Mouse (Mus musculus) stomach, postnatal 0 days (tissue): Measurements from ENCODE around the gene Bcar3. TPM values are rescaled to one million over a fixed set of nuclear protein-coding genes. Genes with fewer than 3 reads are reported as not detected.

Experiments
- ATAC-seq: fragments of 200-750 bp; cut with Nextera tagmentation; 2 replicates; pipeline ENCODE4 v1.8.0; 2017; ENCODE audit not compliant: low FRiP score, low TSS enrichment
- DNase-seq: peaks from one replicate; pipeline ENCODE4 v3.0.0-alpha.2; 2016; ENCODE audit warnings: low spot score
- H3K27ac ChIP-seq: fragments of 300-500 bp; sonication (generic); replicated peaks from 2 replicates; pipeline ENCODE4 v1.5.1; 2014; ENCODE audit warnings: mild to moderate bottlenecking, control low read depth
- H3K27me3 ChIP-seq: fragments of 300-500 bp; sonication (generic); 2 replicates; pipeline ENCODE4 v1.6.1; 2014; ENCODE audit warnings: low read length; ENCODE audit not compliant: control insufficient read depth, insufficient read depth
- H3K36me3 ChIP-seq: fragments of 300-500 bp; sonication (generic); 2 replicates; pipeline ENCODE4 v1.6.1; 2014; ENCODE audit warnings: low read length, mixed read lengths; ENCODE audit not compliant: control insufficient read depth, insufficient read depth
- H3K4me1 ChIP-seq: fragments of 300-500 bp; sonication (generic); replicated peaks from 2 replicates; pipeline ENCODE4 v1.6.1; 2014; ENCODE audit warnings: antibody characterized with exemption; ENCODE audit not compliant: control insufficient read depth, insufficient read depth
- H3K4me2 ChIP-seq: fragments of 300-500 bp; sonication (generic); replicated peaks from 2 replicates; pipeline ENCODE4 v1.6.1; 2014; ENCODE audit warnings: low read depth, mild to moderate bottlenecking, control low read depth, moderate library complexity
- H3K4me3 ChIP-seq: fragments of 300-500 bp; sonication (generic); 2 replicates; pipeline ENCODE4 v1.5.1; 2014; ENCODE audit warnings: low read depth, low read length, control low read depth
- H3K9ac ChIP-seq: fragments of 300-500 bp; sonication (generic); 2 replicates; pipeline ENCODE4 v1.6.1; 2014; ENCODE audit warnings: mild to moderate bottlenecking, low read length, control low read depth, mixed read lengths
- H3K9me3 ChIP-seq: fragments of 300-500 bp; sonication (generic); 2 replicates; pipeline ENCODE4 v1.6.1; 2016; ENCODE audit warnings: low read length; ENCODE audit not compliant: control insufficient read depth
- CTCF ChIP-seq: IDR thresholded peaks from 2 replicates; pipeline ENCODE4 v1.5.1; 2016; ENCODE audit warnings: antibody characterized with exemption, low read depth, mild to moderate bottlenecking, moderate library complexity
- EP300 ChIP-seq: optimal IDR thresholded peaks from 2 replicates; pipeline ENCODE3; 2016; ENCODE audit warnings: antibody characterized with exemption
- WGBS: fragments of 180-500 bp; shearing (Covaris S2); extraction: QIAGEN DNeasy Blood & Tissue Kit; methylation state at CpG from one replicate; pipeline ENCODE4 v1.1.7; 2014; 5-methylcytosine and 5-hydroxymethylcytosine counted together
- polyA plus RNA-seq: library from polyadenylated mRNA; unstranded; fragments of >200 nt; fragmentation: Nextera tagmentation; extraction: Ambion mirVana; gene quantifications from 2 replicates; pipeline ENCODE4 v1.2.1, GENCODE M21; 2015

Bcar3 gene
- polyA plus RNA-seq = 12.1 and 12.6 TPM in 2 replicates

DNA sequence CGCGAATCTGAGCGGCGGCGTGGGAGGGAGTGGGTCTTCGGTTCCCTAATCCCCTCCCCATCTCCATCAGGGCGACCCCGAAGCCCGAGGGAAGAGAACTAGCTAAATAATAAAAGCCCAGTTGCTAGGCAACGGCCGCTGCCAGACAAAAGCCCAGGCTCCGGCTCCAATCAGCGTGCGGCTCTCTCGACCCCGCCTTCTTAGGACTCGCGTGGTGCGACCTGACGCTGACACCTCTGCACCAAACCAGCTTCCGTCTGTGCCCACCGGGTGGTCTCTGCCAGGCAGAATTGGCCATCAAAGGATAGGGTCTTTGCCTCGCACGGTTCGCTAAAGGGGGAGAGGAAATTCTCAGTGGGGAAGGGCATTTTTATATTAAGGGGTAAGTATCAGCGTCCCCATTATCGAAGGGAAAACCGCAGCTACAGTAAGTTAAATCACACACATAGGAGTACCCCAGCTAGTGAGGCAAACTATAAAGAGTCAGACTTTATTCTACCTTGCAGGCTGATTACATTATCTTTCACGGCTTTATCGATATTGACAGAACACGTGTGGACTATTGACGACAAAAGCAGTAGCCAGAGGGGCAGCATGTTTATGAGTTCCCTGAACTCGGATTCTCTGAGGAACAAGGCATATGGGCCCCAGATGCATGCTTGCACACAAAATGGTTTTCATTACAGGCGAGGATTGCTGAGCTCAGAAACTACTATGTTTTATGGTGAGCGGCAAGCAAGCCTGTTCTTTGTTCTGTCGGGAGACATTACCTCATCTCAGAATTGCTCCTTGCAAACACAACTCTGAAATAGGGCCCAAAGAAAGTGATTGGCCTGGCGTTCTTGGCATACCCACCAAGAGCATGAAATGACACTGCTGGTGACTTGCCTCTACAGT is at the start of gene Bcar3:
Bcar3 (plus strand) TSS at position 183 of the 897 bp plus-strand sequence.
- H3K9ac ChIP-seq = peak within 1 kb of the TSS; percentile 92
- DNase-seq (peak; percentile 90), ATAC-seq (peak; percentile 41; the same call in 1 of the 2 replicates)
- WGBS = 6% methylated on average over 36 of the region's 37 CpGs
- H3K4me3 ChIP-seq = peak within 1 kb of the TSS; percentile 90
- no peak for TF ChIP-seq CTCF
- no peak for TF ChIP-seq EP300
- H3K27ac ChIP-seq = peak within 1 kb of the TSS; percentile 97
- H3K36me3 ChIP-seq = no peaks in the 10 kb centered on the region
- H3K4me1 ChIP-seq = no peaks in the 10 kb centered on the region; the same call in 1 of the 2 replicates
- H3K27me3 ChIP-seq = no peaks in the 10 kb centered on the region
- peak within 1 kb of the TSS; percentile 71 for H3K4me2 ChIP-seq
- no peaks in the 10 kb centered on the region for H3K9me3 ChIP-seq

GRCm38 (mm10) chr3:122244759-122245158 is 49.2 kb upstream of the Bcar3 start:
- no peak for ATAC-seq
- WGBS = 43% methylated on average over 6 of the region's 6 CpGs
- H3K27me3 ChIP-seq = no peaks in the 10 kb centered on the region
- H3K4me2 ChIP-seq = peak overlapping the region; percentile 15; the same call in 1 of the 2 replicates
- H3K9me3 ChIP-seq = no peaks in the 10 kb centered on the region
- H3K4me3 ChIP-seq = peak overlapping the region; percentile 90; the same call in 1 of the 2 replicates
- H3K9ac ChIP-seq = no peak overlapping the region
- H3K27ac ChIP-seq = no peak overlapping the region
- DNase-seq = no peak
- H3K36me3 ChIP-seq = no peaks in the 10 kb centered on the region
- peaks cover 2% of the 10 kb centered on the region; the same call in 1 of the 2 replicates for H3K4me1 ChIP-seq
- TF ChIP-seq EP300 (no peak), CTCF (no peak)

DNA sequence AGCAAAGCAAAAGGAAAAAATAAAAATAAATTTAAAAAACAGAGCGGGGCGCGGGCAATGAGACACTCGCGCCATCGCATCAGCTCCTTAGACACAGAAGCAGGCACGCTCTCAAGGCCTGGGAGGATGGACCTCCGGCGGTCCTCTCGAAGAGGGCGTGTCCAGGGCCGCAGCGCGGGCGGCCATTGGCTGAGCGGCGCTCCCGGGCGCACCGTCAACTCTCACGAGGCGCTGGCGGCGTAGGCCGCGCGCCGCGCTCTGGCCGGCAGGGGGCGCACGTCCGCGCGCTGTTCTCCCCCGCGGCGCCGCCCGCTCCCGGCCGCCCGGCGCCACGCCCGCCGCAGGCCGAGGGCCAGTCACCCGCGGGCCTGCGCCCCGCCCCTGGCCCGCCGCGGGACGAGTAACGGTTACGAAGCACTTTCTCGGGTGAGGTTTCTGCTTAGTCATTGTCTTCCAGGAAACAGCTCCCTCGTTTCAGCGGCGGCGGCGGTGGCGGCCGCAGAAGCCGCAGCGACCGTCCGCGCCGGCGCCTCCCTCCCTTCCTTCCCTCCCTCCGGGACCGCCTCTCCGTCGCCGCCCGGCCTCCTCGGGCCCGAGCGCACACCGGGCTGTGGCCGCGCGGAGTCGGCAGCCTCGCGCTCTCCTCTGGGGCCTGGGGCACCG is 48.6 kb upstream of the Bcar3 start, which contains the start of gene Gclm:
Gclm (plus strand) TSS at position 343 of the 663 bp plus-strand sequence.
- H3K4me2 ChIP-seq = peak within 1 kb of the TSS; percentile 78
- peak; percentile 96 for ATAC-seq
- TF ChIP-seq CTCF (peak; percentile 58), EP300 (no peak)
- H3K36me3 ChIP-seq = no peaks in the 10 kb centered on the region
- peak within 1 kb of the TSS; percentile 96 for H3K27ac ChIP-seq
- WGBS = under 1% methylated on average over 57 of the region's 90 CpGs
- peak within 1 kb of the TSS; percentile 90 for H3K4me3 ChIP-seq
- H3K4me1 ChIP-seq = peaks cover 2% of the 10 kb centered on the region; the same call in 1 of the 2 replicates
- H3K9ac ChIP-seq = peak within 1 kb of the TSS; percentile 91
- H3K9me3 ChIP-seq = no peaks in the 10 kb centered on the region
- DNase-seq = peak; percentile 93
- H3K27me3 ChIP-seq = no peaks in the 10 kb centered on the region

- peaks cover 2% of the 10 kb centered on the region; the same call in 1 of the 2 replicates for H3K4me1 ChIP-seq
- peak overlapping the region; percentile 78 for H3K4me2 ChIP-seq
- DNase-seq (peak; percentile 68), ATAC-seq (peak; percentile 31)
- peak overlapping the region; percentile 91 for H3K9ac ChIP-seq
- under 1% methylated on average over 43 of the region's 50 CpGs for WGBS
- H3K27ac ChIP-seq = peak overlapping the region; percentile 96
- H3K36me3 ChIP-seq = no peaks in the 10 kb centered on the region
- peak overlapping the region; percentile 90 for H3K4me3 ChIP-seq
- no peaks in the 10 kb centered on the region for H3K27me3 ChIP-seq
- TF ChIP-seq EP300 = no peak
- peak; percentile 57 for TF ChIP-seq CTCF
- H3K9me3 ChIP-seq = no peaks in the 10 kb centered on the region
Observed at GRCm38 (mm10) chr3:122245878-122246332, 48.0 kb upstream of the Bcar3 start.

- Histone ChIP-seq H3K27ac (peak overlapping the region; percentile 96), H3K9ac (peak overlapping the region; percentile 91), H3K4me1 (peaks cover 2% of the 10 kb centered on the region; the same call in 1 of the 2 replicates), H3K36me3 (no peaks in the 10 kb centered on the region), H3K9me3 (no peaks in the 10 kb centered on the region), H3K4me3 (peak overlapping the region; percentile 90), H3K4me2 (peak overlapping the region; percentile 78), H3K27me3 (no peaks in the 10 kb centered on the region)
- DNase-seq (no peak), ATAC-seq (no peak)
- WGBS = 24% methylated on average over 6 of the region's 6 CpGs
- no peak for TF ChIP-seq EP300
- TF ChIP-seq CTCF = no peak
Observed at GRCm38 (mm10) chr3:122246406-122246805, 47.5 kb upstream of the Bcar3 start.
